Mouse (Mus musculus) B cell, adult 2 months (primary cell): ENCODE results near the gene Setd2.

ENCODE experiments used
- DNase-seq, 2 experiments: peaks; one replicate each; pipeline ENCODE4 v3.0.0; 2022

Setd2 gene

DNA sequence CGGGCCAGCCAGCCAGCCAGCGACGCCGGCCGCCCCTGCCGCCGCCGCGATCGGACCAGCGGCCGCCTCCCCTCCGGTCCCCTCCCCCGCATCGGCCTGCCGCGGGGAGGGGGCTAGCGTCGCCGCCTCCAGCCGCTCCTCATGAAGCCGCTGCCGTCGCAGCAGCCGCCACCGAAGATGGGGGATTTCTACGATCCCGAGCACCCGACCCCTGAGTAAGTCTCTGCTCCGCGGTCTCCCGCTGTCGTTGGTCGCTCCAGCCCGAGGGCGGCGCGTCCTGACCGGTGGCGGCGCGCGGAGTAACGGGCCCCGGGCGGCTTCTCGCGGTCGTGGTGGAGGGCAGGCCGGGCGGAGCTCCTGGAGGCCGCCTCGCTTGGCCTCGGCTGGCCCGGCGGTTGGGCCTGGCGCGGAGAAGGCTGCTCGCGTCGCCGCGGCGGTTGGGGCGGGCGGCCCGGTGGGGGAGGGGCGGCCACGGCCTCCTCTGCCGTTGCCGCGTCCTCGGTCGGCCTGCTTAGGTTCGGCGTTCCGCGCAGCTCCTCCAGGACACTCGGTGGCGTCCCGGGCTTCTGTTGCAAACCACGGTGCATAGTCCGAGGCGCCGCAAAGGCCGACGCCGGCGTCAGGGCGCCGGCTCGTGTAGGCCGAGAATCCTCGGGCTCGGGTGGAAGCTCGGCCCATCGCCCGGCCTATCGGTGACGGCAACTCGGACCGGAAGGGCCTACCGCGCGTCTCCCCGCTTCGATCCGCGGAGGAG lies at the start of gene Setd2:
TSS of gene Setd2 (plus strand) at position 60 of the 754 bp plus-strand sequence.
- DNase-seq, result peak; percentile 75 to 83

DNA sequence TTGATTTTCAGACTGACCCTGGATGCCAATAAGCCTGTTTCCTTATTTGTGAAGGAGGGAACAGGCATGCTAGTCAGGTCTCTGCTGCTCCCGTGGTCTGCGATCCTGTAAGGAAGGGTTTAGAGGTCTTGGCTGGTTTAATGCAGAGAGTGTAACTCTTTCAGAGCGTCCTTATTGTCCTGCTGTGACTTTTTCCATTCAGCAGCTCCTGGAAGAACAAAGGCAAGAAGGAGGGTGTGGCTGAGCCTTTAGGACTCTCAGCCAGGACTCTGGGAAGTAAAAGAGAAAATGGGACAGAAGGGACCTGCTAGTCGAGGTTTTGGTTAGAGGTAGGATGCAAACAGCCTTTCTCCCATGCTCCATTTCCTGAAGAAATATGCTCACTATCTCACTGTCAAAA lies 43.6 kb upstream of the Setd2 start:
- no peak for DNase-seq

DNA sequence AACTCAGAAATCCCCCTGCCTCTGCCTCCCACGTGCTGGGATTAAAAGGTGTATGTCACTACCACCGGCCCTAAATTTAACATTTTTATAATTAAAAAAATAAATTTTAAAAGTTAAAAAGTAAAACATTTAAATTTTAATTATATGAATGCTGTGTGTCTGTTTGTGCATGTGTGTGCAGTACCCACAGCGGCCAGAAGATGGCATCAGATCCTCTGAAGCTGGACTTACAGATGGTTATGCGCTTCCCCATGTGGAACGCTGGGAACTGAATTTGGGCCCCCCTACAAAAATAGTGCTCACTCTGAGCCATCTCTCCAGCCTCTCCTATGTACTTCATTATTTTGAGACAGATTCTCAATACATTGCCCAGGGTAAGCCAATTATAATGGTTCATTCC lies 41.5 kb upstream of the Setd2 start:
- DNase-seq, result peak; percentile 69 to 70

DNA sequence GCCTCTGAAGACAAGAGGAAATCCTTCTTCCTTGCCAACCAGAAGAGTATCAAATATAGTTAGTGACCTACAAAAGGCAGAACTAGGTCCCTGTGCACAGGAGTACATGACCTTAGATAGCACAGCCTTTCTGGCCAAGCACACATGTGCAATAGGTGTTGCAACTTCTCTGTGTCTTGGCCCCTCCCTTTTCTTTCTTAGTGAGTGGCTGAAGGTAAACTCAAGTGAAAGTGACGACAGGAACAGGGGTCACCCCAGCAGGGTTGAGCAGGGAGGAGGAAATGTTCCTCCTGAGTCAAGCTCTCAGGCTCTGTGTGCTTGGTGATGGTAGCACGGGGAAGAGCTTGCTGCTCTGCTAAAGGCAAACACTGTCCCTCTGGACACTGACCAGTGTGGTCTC lies 6.7 kb upstream of the Setd2 start:
- no peak for DNase-seq

DNA sequence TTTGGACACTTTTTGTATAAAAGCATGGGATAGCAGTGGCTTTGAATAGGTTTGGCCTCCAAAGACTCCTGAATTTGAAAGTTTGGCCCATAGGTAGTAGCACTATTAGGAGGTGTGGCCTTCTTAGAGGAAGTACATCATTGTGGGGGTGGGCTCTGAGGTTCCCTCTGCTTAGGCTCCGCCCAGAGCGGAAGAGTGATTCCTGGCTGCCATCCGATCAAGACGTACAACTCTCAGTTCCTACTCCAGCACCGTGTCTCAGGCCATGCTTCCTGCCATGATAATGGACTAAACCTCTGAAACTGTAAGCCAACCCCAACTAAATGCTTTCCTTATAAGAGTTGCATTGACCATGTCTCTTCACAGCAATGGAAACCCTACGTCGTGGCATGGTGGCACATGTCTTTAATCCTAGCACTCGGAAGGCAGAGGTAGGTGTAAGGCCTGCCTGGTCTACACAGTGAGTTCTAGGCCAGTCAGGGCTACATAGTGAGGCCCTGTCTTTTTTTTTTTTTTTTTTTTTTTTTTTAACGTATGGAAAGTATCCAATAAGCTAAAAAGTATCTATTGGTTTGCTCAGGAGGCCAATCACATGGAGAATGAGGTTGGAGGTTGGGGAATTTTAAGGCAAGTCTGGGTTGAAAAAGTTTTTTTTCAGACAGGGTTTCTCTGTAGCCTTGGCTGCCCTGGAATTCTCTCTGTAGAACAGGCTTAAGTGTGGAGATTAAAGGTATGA lies 3.2 kb upstream of the Setd2 start:
- no peak for DNase-seq

DNA sequence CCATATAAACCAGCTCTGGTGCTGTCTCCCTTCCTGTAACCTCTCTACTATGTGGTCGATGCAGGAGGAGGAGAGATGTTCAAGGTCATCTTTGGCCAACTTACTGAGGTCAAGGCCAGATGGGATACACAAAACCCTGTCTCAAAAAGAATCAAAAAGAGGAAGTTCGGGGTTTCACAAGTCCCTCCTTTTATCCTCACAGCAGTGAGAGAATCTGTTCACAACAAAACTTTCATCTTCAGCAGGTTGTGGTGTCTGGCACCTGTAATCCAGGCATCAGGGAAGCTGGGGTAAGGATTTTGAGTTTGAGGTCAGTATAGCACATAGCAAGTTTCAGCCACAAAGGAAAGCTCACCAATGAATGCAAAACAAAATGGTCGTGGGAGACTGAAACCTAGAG lies 1.7 kb upstream of the Setd2 start:
- DNase-seq, result peak; percentile 49 to 54

DNA sequence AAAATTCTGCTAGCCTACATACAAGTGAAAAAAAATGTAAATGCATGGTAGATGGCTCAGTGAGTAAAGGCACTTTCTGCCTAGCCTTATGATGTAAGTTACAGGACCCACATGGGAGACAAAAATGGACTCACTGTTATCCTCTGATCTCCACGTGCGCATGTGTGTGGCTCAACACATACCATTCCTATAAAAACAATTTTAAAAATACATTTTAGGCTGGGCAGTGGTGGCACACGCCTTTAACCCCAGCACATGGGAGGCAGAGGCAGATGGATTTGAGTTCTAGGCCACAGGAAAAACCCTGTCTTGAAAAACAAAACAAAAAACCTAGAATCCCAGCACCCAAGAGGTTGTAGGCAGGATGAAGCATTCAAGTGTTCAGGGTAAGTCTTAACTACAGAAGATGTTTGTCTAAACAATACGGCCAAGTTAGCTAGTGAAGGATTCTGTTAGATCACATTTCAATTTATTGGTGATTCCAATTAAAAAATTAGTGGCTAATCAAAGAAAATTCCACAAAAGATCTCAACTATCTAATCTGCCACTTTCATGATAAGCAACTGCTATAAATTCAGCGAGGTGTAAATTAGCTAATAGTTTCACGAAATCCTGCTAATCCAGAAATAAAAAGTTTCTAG lies 1.1 kb upstream of the Setd2 start:
- peak; percentile 32 to 39 for DNase-seq

DNA sequence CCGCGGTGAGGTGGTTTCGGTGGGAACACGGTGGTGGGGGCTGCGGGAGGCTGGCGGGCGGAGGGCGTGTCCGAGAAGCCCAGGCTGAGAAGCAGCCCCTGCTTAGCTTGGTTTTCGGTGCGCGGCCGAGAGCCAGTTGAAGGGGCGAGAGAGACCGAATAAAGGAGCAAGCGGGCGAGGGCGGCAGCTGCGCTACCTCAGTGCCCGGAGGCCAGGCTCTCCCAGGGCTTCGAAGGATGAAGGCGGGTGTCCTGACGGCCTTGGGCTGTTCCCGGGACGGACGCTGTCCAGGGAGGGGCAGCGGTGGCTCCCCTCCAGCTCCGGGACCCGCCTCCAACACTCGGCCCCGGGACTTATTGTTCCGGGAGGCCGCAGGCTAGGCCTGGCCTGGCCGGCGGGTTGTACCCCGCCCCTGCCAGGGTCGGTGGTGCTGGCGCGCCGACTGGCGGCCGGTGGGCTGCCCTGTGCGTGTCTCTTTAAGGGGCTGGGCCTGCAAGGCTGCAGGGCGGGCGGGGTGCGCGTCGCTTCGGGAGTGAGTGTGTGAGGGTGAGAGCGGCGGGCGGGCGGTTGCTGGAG lies 395 bp upstream of the Setd2 start:
- DNase-seq, result peak; percentile 92 to 93

DNA sequence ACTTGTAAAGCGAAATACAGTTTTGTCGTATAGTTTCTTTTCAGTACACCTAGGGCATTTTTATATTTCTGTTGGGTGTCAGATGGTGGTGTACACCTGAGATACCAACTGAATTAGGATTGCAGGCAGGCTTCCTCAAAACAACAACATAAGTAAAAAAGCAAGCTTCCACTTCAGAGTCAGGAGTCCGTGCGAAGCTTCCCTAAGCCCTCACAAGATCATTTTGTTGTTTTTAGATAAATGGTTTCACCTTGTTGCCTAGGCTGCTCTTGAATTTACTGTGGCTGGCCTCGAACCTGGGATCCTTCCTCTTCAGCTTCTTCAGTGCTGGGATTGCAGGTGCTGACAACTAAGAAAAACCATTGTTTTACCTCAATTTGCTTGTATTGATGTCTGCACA lies 1.2 kb downstream of the Setd2 start:
- peak; percentile 22 to 32 for DNase-seq

DNA sequence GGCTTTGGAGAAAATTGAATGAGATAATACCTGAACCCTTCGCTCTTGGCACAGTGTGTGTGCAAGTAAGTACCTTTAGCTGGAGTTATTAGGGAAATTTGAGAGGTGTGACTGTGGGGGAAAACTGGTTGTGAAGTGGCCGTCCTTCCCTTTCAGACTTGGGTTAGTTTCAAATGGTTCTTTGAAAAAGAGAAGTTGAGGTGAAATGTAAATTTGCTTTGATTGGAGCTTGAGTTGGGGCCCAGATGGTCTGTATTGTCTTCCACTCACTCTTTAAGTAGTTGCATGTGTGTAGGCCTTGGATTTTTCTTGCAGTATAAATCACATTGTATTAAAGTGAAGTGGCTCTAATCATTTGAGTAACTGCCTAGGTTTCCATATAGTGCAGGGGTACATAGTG lies 2.7 kb downstream of the Setd2 start:
- peak; percentile 35 to 44 for DNase-seq

DNA sequence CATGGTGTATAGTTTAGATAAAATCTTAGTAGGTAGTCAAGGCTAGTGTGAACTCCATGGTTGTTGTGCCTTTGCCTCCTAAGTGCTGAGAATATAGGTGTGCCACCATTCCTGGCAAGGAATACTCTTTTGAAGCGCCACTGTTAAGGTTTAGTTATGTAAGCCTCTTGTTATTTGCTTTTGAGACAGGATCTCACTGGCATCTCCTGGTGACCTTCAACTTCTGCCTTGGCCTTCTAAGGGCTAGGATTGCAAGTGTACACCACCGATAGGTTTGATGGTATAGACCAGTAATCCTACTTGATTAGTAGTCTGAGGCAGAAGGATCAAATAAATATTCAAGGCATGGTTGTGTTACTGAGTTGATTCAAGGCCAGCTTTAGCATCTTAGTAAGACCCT lies 4.2 kb downstream of the Setd2 start:
- DNase-seq, result no peak

DNA sequence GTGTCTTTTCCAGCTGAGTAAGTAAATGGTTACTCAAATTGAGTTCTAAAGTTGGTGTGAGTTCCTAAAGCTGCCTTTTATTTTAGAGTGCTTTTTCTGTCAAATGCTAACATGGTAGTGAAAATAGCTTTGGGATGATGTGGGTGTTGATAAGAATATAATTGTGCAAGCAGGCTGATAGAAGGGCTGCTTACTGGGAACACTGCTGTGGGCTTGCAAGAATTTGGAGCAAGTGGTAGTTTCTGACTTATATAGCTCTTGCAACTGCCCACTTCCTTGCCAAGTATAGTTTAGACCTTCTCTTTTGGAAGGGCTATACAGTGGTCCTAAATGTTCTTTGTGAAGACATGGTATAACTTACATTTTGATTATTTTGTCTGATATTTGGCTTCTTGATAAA lies 6.1 kb downstream of the Setd2 start:
- no peak for DNase-seq

DNA sequence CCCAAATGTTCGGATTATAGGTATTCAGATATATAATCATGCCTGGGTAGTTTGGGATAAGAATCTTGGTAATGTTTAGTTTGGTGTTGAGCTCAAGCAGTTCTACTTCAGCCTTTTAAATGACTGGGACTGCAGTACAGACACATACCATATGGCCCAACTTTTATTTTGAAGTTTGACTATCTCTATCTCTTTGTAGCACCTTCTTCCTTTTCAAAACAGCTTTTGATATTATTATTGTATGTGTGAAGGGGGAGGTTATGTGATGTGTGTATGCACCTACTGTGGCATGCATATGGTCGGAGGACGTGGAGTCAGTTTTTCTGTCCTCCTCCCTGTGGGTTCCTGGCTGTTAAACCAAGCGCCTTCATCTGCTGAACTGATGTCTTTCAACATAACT lies 9.6 kb downstream of the Setd2 start:
- no peak for DNase-seq

DNA sequence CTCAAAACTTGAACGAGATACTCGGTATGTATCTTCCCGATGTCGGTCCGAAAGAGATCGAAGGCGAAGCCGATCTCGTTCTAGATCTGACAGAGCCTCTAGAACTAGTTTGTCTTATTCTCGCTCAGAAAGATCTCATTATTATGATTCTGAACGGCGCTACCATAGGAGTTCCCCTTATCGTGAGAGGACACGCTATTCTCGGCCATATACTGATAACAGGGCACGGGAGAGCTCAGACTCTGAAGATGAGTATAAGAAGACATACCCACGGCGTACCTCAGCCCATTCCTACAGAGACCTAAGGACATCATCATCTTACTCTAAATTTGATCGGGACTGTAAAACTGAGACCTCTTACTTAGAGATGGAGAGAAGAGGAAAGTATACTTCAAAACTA lies 15.9 kb downstream of the Setd2 start:
- no peak for DNase-seq

DNA sequence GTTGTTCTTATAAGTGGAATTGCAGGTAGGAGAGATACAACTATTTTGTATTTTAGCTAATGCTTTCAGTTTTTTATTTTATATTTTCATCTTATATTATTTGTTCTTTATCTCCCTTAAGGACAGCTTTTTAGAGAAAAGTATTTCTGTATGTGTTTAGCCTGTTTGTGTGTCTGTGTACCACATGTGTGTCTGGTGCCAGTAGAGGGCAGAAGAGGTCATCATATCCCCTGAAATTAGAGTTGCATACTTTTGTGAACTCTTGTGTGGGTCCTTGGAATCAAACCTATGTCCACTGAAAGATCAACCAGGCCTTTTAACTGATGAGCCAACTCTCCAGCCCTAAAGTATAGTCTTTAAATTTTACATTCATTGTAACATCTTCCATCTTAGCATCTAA lies 35.9 kb downstream of the Setd2 start:
- no peak for DNase-seq

DNA sequence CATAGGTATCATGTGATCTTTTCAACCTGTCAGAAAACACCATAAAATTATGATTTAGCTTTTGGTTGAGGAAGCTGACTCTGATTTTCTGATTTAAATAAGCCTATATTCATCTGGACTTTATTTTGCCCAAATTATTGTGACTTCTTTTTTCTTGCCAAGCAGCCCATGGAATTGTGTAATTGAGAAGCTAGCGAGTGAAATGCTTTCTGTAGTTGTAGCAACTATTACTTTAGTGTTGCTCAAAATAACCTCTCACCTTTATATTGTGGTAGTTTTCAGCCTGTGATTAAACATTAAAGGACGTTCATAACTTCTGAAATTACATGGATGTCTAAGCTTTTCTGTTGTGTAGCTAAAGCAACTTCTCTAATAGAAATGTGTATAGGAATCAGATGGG lies 49.8 kb downstream of the Setd2 start:
- no peak for DNase-seq

DNA sequence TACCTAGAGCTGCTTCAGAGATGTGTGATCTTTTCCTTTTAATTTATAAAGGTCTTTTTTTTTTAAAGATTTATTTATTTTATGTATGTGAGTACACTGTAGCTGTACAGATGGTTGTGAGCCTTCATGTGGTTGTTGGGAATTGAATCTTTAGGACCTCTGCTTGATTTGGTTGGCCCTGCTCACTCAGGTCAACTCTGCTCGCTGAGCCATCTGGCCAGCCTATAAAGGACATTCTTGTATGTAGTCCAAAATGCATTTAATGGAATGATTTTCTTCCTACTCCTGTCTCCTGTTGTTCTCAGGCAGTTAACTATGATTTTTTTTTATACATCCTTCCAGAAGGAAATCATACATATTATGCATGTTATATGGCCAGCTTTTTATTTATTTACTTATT lies 51.1 kb downstream of the Setd2 start:
- no peak for DNase-seq

DNA sequence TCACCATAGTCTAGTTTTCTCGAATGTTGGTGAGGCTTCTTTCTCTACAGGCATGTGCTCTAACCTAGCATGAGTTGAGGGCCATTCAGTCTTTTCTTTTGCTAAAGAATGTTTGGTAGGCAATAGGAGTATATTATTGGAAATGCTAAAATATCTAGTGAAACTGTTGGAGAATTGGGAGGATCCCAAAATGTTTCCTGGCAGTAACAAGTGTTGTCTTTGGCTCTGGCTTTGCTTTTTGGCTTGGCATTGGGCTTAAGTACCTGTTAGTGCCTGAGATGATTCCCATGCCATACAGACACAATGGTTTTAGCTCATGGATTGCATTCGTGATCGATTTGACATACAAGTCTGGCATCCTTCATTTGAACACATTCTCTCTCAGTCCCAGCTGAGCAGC lies 79.1 kb downstream of the Setd2 start:
- DNase-seq, result no peak

DNA sequence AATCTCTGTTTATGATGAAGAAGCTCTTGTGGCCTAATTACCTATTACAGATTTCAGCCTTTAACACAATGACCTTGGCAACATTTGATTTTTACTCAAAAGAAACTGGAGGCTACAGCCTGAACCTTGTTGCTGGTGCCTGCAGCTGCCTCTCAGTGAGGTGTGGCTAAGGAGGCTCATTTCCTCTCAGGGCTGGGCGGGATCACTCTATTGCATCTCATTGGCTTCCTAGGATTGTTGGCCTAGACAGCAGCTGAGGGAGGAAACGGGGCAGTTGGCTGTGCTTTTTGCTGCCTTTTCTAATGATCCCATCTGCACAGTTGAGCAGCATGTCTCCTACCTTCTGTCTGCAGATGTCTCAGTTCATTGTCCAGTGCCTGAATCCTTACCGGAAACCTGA lies 84.7 kb downstream of the Setd2 start:
- no peak for DNase-seq

DNA sequence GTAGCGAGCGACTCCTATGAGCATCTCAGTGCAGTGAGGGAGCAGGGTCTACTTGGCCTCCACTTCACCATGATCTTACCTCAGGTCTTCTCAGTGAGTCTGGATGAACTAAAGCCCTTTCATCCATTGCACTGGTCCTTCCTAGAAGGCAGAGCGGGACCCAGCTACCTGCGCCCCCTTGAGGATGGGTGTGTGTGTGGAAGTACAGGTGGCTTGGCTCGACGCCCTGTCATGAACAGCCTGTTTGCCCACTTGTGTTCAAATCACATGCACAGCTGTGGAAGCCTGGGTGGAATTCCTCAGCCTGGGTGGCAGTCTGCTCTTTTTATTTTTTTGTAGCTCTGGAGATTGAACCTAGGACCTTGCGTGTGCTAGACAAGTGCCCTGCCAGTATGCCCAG lies 87.8 kb downstream of the Setd2 start:
- peak in 1 of 2 experiments; percentile 11 for DNase-seq

DNA sequence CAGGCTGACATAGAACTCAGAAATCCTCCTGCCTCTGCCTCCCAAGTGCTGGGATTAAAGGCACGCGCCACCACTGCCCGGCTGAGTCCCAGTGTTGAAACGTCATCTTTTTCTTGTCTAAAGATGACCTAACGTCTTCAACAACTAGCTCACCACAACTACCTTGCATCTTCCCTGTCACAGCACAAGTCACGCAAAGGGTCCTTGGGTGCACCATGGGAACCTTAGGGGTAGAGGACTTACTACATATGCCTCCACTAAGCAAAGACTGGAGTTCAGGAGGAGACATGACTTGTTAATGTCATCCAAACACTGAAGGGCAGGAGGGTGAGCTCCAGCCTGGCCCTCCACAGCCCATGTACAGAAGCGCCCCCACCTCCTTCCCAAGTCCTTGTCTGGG lies 88.3 kb downstream of the Setd2 start:
- no peak for DNase-seq

DNA sequence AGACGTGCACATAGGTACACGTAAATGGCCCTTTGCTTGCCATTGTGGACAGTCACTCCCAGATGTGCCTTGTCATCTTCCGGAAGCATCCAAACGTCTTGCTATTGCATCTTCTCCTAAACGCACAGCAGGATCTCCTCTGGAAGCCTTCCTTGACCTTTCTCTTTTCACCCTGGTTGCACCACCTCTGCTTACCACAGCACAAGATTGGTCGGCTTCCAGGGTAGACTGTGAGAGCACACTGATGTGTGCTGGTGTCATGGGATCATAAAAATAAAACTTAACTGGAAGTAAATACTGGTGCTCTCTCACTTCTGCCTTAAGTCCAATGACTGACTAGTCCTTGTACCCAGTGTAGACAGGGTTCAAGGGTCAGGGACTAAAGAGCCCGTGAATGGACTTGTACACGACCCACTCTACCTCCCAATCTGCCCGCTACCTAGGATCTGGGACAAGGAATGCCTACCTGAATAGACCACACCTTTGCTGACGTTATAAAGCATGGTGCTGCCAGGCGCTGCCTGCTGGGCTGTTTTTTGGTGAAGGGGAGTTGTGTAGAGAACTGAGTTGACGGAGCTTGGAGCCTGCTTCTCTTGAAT lies 90.3 kb downstream of the Setd2 start:
- no peak for DNase-seq
